Mouse (Mus musculus): ENCODE results near the gene Slc9a9.

The Slc9a9 gene

DNA sequence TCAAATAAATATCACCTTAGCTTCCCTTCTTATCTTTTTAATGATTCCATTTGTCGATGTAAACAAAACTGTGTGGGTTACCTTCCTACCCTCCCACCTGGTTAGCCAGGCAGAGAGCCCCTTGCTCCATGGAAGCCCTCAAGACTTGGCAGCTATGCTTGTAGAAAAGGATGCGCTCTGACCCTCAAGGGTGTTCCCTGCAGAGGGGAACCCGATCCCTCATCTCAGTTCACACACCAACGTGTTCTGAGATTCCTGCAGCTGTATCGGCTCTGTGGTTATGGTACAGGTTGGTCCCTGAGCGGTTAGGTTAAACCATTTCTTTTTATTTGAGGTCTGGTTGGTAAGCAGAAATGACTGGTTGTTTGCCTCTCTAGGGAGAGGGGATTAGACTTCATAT lies 484.3 kb downstream of the Slc9a9 start:
- no peak for DNase-seq (ENCODE audit: low read depth, low spot score)

DNA sequence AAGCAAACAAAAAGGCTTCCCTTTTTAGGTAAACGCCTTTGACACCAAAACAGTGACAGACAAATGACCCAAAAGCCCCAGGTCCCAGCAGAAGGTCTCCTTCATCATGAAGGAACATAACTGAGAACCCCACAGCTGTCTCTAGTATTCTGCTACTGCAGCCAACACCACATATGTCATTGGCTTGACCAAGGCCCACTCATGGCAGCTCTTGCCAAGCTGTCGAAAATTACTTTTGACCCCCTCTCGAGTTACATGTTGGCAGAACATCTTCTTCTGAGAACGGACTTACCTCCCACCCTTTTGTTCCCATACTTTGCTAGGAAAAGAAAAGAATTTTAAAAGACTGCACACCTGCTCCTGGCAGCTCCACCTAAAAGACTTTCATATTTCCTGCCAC lies 488.2 kb downstream of the Slc9a9 start:
- no peak for DNase-seq (ENCODE audit: low read depth, low spot score)

DNA sequence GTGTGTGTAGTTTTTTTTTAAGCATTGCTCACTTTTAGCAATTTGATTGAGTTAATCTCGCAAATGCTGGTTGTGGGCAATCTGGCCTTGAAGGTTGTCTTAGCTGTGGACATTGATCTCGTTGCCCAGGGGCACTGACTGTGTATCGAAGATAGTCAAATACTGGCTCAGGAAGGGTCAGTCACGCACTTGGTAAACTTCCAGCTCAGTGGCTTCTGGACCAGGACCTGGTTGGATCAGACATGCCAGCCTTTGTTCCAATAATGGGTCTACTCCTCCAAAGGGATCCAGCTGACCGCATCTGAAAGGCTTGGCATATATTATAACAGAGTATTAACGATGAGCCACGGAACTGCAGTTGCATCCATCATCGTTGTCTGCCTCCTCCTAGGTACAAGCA lies 489.2 kb downstream of the Slc9a9 start:
- no peak for DNase-seq (ENCODE audit: low read depth, low spot score)

DNA sequence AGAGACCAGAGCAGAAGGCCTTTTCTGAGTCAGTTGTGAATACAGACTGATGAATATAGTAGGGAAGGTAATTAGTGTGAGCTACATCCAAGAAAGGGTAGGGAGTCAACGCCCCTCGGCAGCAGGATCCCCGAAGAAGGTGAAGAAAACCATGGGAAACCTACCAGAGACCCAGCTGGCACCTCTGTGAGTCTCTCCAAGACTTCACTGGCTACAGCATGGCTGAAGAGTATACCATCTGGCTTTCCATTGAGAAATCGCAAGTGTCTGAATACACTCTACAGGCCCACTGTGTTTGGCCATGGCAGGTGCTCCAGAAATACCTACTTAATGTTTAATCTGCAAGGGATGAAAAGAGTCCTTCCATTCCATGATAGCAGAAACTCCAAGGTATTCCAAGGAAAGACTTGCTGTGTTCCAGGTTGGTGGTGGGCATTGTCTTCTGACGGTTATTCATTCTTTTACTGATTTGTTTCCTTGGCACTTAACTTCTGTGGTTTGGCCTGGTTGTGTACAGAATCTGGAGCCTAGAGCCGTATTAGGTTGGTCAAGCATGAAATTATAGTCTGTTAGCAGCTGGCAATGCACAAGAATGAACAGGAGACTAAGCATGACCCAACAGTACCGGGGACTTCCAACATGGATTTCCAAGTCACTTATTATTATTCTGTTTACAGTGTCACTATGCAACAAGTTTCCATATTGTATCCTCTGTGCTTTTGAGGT lies 491.0 kb downstream of the Slc9a9 start:
- no peak for DNase-seq (ENCODE audit: low read depth, low spot score)

DNA sequence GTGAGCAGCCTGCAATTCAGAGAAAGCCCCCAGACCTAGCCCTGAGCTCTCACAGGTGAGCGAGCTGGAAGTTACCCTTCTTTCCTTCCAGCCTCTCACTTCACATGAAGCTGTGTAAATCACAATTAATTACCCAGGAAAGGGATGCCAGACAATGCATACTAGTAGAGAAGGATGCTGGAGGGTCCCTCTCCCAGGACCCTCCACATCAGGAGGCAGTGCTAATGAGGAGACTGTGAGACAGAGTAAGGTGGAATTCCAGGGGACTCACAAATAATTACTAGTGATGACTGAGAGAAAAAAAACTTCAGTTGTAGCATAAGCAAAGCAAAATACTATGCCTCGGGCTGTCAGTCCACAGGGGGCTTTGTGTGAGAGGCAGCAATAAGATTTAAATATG lies 492.0 kb downstream of the Slc9a9 start:
- no peak for DNase-seq (ENCODE audit: low read depth, low spot score)

DNA sequence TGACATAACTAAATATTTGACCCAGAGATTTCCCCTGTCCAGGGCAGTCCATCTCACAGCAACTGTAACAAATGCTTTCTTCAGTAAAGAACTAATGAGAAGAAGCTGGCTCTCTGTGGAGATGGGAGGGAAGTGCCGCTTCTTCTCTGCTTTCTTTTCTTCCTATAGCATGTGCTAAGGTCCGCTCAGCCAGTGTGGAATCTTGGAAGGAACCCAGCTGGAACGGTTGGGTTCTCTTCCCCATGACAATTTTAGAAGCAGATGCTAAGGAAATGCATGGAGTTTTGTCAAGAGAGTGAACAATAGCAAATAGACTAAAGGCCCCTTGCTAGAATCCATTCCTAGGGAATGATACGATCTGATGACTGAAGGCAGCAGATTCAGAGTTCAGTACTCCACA lies 496.5 kb downstream of the Slc9a9 start:
- no peak for DNase-seq (ENCODE audit: low read depth, low spot score)

DNA sequence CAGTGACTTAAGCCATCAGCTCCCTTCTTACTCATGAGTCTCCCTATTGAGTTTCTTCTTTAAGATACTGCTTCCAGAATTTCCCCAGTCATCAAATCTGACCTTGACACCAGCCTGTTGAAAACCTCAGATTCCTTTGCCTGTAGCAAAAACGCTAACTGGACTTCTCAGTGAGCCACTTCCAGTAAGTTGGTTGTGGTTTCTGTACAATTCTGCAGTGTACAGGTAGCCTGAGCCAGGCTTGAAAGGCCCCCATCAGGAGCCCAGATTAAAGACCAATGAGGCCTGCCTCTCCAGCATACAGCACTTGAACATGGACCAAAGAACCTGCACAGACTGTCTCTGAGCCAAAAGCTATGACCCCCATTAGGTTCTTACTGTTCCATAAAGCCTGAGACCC lies 498.1 kb downstream of the Slc9a9 start:
- no peak for DNase-seq (ENCODE audit: low read depth, low spot score)

DNA sequence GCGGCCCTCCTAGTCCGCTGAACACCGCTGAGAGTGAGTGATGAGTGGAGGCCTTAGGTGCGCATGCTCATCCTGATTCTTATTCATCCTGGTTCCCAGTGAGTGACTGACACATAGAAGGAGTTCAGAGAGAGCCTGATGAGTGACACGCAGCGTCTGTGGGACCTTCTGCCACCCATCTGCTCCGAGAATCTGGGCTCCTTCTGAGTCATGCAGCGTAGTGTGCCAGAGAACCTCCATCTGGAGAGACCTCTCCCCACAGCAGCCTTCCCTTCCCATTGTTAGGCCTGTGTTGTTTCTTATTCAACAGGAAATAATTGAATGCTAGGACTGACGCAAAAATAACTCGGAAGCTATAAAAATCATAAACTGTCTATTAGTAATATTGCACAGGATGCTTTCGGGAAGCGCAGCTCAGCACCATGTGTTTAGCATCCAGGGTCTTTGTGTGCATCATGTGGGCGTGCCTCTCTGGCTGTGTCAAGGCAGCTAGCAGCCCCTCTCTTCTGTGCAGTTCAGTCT lies 498.8 kb downstream of the Slc9a9 start:
- DNase-seq (ENCODE audit: low read depth, low spot score) = no peak

DNA sequence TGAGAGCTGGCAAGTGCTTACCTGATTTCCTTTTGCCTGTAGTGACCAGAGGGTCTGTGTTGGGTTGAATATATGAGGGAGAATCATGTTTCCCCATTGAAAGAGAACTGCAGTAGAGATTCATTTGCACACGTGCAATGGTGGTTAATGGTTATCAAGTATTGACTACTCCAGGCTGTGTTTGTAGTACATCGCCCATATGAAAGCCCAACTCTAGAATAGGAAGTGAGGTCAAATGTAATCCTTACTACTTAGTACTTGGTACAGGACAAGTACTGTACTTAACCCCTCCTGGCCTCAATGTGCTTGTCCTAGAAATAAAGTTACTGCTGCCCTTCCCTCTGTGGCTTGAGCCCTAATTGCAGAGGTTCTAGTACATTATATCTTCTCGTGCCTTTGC lies 508.5 kb downstream of the Slc9a9 start:
- no peak for DNase-seq (ENCODE audit: low read depth, low spot score)

DNA sequence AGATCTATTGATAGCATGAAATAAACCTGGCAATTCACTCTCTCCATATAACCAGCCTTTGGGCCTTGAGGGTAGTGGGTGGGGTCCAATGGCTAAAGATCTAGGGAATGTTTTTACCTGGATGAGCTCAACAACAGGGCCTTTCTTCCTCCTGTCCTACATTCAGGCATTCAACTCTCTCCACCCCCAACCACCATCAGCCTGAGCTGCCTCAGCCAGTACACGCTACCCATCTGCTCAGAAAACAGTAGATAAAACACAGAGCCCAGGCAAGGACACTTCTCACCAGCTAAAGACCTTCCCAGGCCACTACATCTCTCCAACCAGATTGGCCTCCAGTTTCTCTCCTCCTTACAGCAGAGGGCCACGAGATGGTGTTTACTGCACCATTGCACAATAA lies 510.3 kb downstream of the Slc9a9 start:
- no peak for DNase-seq (ENCODE audit: low read depth, low spot score)

DNA sequence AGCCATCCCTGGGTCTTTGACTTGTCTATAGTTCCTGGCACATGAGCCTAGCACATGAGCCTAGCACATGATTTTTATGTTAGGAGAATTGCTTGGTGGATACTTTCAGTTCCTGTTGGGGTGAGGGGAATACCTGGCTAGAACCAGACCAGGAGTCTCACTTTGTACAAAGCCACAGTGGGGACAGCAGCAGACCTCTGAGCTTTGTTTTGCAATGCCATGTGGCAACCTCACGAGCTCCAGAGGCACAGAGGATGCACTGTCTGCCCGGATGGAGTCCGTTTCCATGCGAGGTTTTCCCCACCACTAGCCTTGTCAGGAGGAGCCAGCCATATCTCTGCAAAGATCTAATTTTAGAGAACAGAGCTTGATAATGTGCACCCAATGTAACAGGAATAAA lies 510.9 kb downstream of the Slc9a9 start:
- no peak for DNase-seq (ENCODE audit: low read depth, low spot score)

DNA sequence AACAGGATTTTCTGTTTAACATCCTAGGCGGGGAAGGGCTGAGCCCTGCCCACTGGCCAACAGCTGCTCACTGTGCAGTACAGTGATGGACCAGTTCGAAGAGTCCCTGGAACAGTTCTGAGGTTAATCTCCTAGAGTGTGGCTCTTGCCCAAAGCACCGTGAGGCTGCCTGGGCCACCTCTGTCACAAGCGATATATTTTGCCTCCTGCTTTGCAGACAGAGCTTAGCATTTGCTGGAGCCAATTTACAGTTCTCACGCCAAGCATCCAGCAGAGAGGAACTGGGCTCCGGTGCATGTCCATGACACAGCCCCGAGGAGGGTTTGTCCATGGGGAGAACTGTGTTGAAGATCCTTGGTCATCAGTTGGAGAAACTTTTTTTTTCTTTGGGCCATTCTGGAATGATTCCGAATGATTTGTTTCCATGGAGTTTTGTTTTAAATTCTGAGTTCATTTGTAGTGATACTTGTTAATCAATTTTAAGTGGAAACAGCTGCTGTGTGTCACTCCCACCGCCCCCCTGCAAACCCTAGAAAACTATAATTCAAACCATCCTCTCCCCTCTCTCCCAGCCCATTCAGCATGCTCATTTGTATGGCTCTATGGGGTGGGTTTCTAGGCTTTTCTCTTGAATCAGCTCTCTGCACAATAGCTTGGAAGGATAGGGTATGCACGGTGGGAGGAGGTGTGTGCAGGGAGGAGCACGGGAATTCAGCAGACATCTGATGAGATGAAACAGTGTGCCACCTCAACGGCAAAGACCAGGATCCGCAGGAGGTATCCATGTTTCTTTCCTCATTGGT lies 511.7 kb downstream of the Slc9a9 start:
- DNase-seq (ENCODE audit: low read depth, low spot score) = peak; percentile 48

DNA sequence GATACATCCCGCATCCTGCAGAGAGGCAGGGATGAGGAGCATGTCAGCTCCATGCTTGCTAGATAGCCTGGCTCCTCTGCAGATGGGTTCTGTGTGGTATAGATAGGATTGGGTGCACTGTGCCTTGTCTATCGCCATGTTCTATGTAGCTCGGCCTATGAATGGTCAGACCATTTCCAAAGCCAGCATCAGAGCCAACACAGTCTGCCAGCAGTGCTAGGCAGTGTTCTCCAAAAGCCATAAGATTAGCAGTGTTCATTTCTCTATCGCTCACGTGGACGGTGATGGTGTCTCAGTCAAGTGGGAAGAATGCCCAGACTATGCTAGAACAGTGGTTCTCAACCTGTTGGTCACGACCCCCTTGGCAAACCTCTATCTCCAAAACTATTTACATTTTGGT lies 512.6 kb downstream of the Slc9a9 start:
- no peak for DNase-seq (ENCODE audit: low read depth, low spot score)

DNA sequence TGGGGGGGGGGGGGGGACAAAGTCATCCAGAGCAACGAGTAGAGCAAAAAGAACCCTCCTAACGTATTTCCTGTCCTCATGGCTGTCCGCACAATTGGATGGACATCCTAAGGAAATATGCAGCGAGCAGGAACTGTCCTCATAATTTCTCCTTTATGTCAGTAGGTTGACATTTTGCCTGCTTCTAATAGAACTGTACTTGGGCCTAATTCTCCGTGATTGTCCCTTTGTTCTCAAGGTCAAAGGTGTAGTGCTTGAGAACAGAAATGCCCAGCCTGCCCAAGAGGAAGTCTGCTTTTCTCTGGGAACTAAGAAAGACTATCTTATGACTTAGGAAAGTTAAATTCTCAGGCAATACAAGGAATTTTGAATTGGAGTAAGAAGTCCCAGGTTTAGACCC lies 514.7 kb downstream of the Slc9a9 start:
- DNase-seq (ENCODE audit: low read depth, low spot score) = no peak

DNA sequence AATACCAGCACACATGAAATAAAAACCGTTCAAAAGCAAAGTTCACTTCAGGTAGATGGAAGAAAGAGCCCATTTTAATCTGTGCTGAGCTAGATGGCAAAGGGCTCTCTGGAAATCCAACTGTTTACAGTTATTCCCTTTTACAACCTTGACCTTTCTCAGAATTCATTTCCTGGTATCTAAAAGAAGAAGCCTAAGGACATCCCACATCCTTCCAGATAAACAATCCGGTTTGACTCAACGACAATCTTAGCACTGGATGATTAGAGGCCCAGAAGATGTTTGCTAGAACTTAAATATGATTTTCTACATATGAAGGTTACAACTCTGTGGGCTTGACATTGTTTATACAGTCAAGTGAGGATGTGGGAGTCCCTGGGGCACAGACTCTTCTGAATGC lies 516.1 kb downstream of the Slc9a9 start:
- DNase-seq (ENCODE audit: low read depth, low spot score) = no peak

DNA sequence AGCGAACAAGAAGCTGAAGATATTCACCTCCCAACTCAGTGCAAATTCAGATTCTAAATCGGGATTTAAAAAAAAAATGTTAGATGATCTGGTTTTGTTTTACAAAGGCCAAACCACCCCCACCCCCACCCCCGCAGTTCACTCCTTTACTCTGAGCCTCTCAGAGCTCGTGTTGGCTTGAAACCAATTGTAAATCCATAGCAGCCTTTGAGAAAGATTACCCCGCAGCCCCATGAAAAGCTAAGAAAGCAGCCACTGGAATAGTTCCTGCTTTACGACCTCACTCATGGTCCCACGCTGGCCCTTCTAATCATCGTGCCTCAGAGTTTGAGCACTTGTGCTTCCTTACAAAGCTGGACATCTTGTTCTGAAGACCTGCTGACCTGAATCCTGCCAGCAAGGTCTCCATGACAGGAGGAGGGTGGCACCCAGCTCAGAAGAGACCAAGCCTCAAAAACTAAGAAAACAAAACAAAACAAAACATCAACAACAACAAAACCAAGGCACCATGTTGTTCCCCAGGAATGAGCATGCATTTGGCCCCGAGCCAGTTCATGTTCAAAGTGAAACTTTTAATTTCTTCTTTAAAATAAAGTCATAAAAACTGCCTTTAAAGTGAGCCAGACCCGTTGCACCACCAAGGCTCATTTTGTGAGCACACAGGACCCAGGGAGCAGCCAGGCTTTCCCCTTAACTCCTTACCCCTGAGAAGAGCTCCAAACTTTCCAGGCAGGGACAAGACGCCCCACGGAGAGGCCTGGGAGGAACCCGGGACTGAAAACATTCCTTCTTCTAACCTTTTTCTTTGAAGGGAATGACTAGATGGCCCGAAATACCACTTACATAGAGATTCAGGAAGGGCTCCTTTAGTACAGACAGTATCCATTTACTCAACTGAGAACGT lies 516.9 kb downstream of the Slc9a9 start:
- DNase-seq (ENCODE audit: low read depth, low spot score) = no peak

DNA sequence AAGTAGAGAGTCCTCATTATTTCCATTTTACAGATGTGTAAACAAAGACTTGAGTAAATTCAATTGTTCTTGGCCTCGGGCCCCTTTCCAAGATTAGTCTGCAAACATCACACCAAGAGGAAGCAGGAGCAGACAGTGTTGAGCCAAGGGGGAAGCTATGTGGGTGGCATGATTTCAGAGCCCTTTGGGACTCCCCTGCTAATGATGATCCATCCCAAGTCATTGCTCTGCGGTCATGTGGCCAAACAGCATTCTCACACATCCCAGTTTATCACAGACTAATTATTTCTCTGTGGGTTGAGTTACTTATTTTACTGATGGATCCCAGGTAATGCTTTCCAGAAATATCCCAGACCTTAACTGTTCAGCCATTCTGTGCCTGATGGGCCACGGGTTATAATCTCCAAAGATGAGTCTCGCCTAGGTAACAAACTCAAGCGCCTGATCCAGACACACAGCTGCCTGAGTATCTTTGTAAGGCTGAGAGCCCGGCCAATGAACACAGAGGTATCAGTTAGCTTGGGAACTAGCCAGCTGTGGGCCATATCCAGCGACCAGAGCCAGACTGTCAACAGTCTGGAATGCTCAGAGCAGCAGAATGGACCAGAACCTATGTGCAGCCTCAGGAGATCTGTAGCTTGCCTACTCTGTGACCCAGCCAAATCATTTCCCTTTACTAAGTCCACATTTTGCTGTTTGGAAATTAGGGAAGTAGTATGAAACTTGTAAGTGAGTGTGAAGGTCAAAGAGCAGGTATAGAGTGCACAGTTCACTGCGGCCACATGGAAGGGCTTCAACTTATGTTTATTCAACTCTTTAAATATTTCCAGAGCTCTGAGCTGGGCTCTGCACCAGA lies 518.9 kb downstream of the Slc9a9 start:
- DNase-seq (ENCODE audit: low read depth, low spot score) = peak; percentile 78

DNA sequence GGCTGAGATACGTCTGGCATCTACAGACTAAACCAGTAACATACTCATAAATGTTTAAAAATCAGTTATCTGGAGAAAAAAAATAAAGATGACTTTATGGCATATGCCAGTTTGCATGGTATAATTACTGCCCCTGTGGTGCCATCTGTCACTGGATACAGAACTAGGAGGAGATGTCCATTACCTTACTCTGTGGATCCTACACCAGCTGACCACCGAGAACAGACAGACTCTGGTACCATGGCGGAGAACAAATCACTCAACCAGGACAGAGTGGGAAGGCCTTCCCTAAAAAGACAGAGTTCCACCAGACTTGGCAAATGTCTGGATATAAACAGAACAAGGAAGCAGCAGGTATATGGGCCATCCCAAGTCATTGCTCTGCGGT lies 519.5 kb downstream of the Slc9a9 start:
- DNase-seq (ENCODE audit: low read depth, low spot score) = no peak

DNA sequence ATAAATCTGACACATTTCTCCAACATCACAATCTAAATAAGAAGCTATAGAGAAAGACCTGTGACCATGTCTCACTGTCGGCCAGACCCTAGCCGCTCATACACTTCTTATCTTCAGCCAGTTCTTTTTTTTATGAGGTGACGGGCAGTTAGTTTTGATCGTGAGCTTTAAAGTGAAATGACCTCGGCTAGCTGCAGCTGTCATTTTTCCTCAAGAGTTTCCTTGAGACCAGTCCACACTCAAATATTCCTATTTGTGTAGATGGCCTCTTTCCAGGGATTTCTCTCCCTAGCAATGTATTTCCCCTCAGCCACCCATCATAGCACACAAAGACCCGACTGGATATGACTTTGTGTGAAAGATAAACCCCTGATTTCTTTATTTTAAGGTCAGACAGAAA lies 521.7 kb downstream of the Slc9a9 start:
- no peak for DNase-seq (ENCODE audit: low read depth, low spot score)

DNA sequence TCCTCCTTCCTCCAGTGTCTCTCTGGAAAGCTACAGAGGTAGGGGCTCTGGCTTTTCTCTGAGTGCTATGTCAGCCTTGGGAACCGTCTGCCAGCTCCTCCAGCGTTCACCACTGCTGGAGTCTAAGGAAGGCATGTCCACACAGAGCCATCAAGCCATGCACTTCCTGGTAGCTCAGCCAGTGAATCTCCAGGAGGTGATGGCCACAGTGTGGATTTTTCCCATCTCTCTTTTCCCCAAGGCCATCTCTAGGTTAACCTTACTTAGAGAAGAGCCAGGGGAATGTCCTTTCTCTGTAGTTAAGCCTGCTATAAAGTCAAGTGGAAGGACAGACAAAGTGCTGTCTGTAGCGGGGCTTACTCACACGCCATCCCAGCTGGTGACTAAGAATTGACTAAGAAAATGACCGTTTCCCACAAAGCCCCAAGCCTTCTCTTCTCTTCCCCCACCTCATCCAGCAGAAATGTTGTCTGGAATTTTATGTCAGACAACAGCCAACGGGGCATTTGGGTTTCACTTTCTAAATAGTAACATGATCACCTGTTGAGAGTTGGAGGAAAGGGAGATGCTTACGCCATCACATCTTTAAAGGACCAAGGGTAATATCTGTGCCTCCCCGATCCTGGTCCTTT lies 523.3 kb downstream of the Slc9a9 start:
- no peak for DNase-seq (ENCODE audit: low read depth, low spot score)

DNA sequence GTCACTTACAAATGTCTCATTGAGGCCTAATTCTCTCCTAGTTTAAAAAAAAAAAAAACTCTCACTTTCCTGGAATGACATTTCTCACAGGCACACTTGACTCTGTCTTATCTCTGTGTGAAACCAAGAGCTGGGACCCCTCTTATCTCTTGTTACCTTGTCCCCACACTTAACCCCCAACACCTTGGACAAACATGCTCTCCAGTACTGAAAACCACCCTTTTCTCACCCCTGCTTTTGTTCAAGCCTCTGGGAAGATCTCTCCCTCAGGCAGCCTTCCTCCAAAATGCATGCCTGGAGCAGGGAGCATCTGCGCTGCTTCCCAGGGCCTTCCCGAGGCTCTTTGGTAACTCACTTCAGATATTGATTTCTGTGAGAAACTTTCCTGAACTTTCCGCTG lies 524.0 kb downstream of the Slc9a9 start:
- no peak for DNase-seq (ENCODE audit: low read depth, low spot score)

Measured in skeletal muscle tissue, adult 2 months (tissue).